Mouse (Mus musculus) thymus, postnatal 10 days (tissue): ENCODE data around the gene Otx2.

Source experiments
- DNase-seq, 2 experiments: peaks; one replicate each; pipeline ENCODE4 v3.0.0; 2021; ENCODE audit warnings: low spot score in 2 of 2

Gene Otx2

GRCm38 (mm10) chr14:48668761-48669303 is 4.8 kb downstream of the Otx2 start:
- DNase-seq = no peak

GRCm38 (mm10) chr14:48668051-48668481 is 5.6 kb downstream of the Otx2 start:
- DNase-seq = no peak

GRCm38 (mm10) chr14:48667396-48667795 is 6.2 kb downstream of the Otx2 start:
- no peak for DNase-seq

- DNase-seq = no peak
Observed at GRCm38 (mm10) chr14:48666771-48667170, 6.8 kb downstream of the Otx2 start.

- no peak for DNase-seq
Observed at GRCm38 (mm10) chr14:48665816-48666661, 7.6 kb downstream of the Otx2 start.

GRCm38 (mm10) chr14:48664841-48665815 is 8.5 kb downstream of the Otx2 start:
- no peak for DNase-seq

GRCm38 (mm10) chr14:48664001-48664810 is 9.4 kb downstream of the Otx2 start:
- no peak for DNase-seq

DNA sequence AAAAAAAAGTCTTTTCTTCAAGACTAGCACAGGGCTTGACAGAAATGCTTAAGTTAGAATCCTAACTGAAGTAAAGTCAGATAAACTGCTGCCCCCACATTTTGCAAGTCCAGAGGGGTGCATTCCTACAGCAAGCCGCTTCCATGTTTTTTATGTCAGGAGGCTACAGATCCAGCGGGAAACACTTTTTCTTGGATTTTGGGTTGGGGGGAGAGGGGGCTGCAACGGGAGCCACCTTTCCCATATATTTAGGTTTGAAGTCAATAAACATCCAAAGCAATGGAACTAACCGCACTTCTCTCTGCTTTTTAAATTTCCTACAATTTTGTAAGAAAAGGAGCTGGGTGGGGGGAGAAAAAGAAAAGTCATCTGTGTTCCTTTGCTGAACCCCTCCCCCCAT is 10.1 kb downstream of the Otx2 start:
- DNase-seq = no peak

- DNase-seq = no peak
Observed at GRCm38 (mm10) chr14:48662568-48663236, 10.9 kb downstream of the Otx2 start.

- DNase-seq = no peak
Observed at GRCm38 (mm10) chr14:48661646-48662567, 11.7 kb downstream of the Otx2 start.

DNA sequence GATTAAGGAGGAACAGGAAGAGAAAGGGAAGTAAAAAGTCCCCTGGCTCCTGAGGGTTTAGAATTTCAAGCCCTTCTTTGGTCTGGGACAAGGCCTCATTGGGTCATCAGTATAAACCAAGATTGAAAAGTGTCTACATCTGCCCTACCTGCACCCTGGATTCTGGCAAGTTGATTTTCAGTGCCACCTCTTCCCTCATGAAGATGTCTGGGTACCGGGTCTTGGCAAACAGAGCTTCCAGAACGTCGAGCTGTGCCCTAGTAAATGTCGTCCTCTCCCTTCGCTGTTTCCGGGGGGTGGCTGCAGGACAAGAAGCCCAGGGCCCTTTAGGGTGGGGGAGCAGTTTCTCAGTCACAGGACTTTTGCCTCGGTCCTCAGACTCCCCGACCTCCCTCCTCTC is 12.5 kb downstream of the Otx2 start:
- no peak for DNase-seq

DNA sequence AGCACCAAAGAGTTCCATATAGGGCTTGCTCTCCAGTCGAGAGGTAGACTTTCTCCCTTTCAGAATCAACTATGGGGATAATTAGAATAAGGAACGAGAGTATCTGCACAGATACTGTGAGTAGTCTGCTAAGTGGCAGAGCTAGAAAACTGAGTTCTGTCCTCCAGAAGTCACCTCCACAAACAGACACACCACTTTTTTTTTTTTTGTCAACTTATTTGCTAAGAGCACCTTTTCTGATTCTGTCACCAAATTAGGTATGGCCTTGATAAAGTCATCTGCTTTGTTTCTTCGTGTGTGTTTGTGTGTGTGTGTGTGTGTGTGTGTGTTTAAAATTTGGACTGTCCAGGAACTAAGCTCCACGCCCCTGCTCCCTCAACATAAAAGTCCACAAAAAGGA is 13.0 kb downstream of the Otx2 start:
- no peak for DNase-seq

GRCm38 (mm10) chr14:48659661-48660060 is 14.0 kb downstream of the Otx2 start:
- DNase-seq = no peak

- no peak for DNase-seq
Observed at GRCm38 (mm10) chr14:48657241-48657640, 16.4 kb downstream of the Otx2 start.

DNA sequence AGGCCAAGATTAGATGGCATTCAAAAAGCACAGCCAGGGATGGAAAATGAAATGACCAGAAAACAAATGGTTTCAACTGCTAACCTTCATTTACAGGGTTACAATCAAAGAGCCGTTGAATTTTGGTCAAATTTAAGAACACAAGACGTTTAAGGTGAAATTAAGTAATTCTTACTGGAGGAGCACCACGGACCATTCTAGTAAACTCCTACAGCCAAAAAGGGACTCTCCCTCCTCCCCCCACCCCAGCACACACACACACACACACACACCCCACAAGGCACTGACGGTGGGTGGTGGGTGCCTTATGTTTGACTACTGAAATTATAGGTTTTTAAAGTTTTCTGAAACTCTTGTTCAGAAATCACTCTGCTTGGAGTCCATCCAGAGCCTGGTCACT is 16.9 kb downstream of the Otx2 start:
- no peak for DNase-seq

DNA sequence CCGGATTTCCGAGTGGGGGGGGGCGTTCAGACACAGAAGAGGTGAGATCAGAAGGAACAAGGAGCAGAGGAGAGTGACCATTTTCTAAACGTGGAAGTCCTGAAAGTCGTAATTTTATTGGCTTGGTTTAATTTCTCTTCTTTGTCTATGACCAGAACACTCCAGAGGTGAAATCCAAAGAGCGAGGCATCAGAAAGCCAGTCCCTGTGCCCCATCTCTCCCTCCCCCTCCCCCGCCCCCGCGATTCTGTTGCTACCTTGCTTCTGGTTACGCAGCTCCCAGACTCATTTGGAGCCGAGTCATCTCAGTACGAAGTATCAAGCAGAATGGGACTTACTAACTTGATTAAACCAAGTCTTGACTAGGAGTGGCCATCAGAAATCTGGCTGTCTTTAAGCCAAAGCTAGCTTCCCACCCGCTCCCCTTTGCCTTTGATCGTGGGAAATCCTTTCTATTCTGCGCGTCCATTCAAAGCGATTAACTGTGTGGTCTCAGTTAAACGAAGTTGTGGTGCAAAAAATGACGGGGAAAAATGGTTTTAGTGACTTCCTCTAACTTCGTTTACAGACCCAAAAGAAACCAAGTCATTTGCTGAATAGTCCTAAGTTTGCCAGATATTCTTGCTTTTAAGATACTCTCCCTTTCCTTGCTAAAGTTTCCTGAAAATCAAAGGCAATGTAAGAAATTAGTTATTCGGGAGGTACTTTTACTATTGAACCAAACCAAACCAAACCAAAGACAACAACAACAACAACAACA is 17.6 kb downstream of the Otx2 start:
- DNase-seq = no peak

GRCm38 (mm10) chr14:48655073-48655791 is 18.4 kb downstream of the Otx2 start:
- DNase-seq = no peak

GRCm38 (mm10) chr14:48654551-48655072 is 19.0 kb downstream of the Otx2 start:
- no peak for DNase-seq
